Mouse (Mus musculus) hindbrain, embryonic 13.5 days (tissue): ENCODE data around the gene Cirbp. TPM values are rescaled to one million over a fixed set of nuclear protein-coding genes. Genes with fewer than 3 reads are reported as not detected.

Experiments
- ATAC-seq: fragments of 200-750 bp; cut with Nextera tagmentation; 2 replicates; pipeline ENCODE4 v1.8.0; 2017; ENCODE audit warnings: moderate TSS enrichment; ENCODE audit not compliant: low FRiP score
- H3K27ac ChIP-seq: fragments of 300-500 bp; sonication (generic); 2 replicates; pipeline ENCODE4 v1.5.1; 2015; ENCODE audit warnings: inconsistent platforms, mild to moderate bottlenecking, moderate library complexity
- H3K27me3 ChIP-seq: fragments of 300-500 bp; sonication (generic); 2 replicates; pipeline ENCODE4 v1.6.1; 2015; ENCODE audit warnings: mild to moderate bottlenecking, inconsistent platforms
- H3K36me3 ChIP-seq: fragments of 300-500 bp; sonication (generic); 2 replicates; pipeline ENCODE4 v1.6.1; 2015; ENCODE audit warnings: mild to moderate bottlenecking, inconsistent platforms
- H3K4me1 ChIP-seq: fragments of 300-500 bp; sonication (generic); replicated peaks from 2 replicates; pipeline ENCODE4 v1.6.1; 2015; ENCODE audit warnings: inconsistent platforms
- H3K4me2 ChIP-seq: fragments of 300-500 bp; sonication (generic); 2 replicates; pipeline ENCODE4 v1.6.1; 2015; ENCODE audit warnings: inconsistent platforms, mild to moderate bottlenecking, moderate library complexity
- H3K4me3 ChIP-seq: fragments of 300-500 bp; sonication (generic); 2 replicates; pipeline ENCODE4 v1.5.1; 2015; ENCODE audit warnings: mild to moderate bottlenecking, inconsistent platforms
- H3K9ac ChIP-seq: fragments of 300-500 bp; sonication (generic); 2 replicates; pipeline ENCODE4 v1.6.1; 2015; ENCODE audit warnings: mild to moderate bottlenecking, inconsistent platforms
- H3K9me3 ChIP-seq: fragments of 300-500 bp; sonication (generic); 2 replicates; pipeline ENCODE4 v1.6.1; 2016; ENCODE audit warnings: inconsistent platforms
- WGBS: fragments of 180-500 bp; shearing (Covaris S2); methylation state at CpG from one replicate; pipeline ENCODE4 v1.1.7; 2015; 5-methylcytosine and 5-hydroxymethylcytosine counted together
- polyA plus RNA-seq: library from polyadenylated mRNA; unstranded; fragments of >200 nt; fragmentation: Nextera tagmentation; extraction: Ambion mirVana; gene quantifications from 2 replicates; pipeline ENCODE4 v1.2.1, GENCODE M21; 2015

Gene Cirbp
- polyA plus RNA-seq, 1 experiment from 2014 or later = 364 TPM

DNA sequence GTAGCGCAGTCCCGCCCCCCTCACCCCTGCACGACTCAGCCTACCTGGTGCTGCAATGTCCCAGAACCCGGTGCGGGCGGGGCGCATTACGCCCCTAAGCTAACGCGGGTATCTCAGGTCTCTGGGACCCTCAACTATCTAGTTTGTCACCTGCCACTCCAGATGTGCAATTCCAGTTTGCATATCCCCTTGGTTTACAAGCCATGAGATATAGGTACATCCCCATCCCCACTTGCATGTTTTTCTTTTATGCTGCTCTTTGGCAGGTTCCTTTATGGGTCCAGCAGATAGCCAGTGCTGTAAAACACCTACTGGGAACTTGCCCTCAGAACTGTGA, 26.4 kb upstream of the Cirbp start:
- peaks cover 67% of the 10 kb centered on the region for H3K4me1 ChIP-seq
- H3K4me2 ChIP-seq = peak overlapping the region; percentile 93
- H3K9ac ChIP-seq = peak overlapping the region; percentile 97
- H3K4me3 ChIP-seq = peak overlapping the region; percentile 82
- ATAC-seq = peak; percentile 2; the same call in 1 of the 2 replicates
- H3K27ac ChIP-seq = peak overlapping the region; percentile 98
- peaks cover 25% of the 10 kb centered on the region for H3K27me3 ChIP-seq
- peaks cover 33% of the 10 kb centered on the region for H3K36me3 ChIP-seq
- no peaks in the 10 kb centered on the region for H3K9me3 ChIP-seq
- 3% methylated on average over 8 of the region's 10 CpGs for WGBS

DNA sequence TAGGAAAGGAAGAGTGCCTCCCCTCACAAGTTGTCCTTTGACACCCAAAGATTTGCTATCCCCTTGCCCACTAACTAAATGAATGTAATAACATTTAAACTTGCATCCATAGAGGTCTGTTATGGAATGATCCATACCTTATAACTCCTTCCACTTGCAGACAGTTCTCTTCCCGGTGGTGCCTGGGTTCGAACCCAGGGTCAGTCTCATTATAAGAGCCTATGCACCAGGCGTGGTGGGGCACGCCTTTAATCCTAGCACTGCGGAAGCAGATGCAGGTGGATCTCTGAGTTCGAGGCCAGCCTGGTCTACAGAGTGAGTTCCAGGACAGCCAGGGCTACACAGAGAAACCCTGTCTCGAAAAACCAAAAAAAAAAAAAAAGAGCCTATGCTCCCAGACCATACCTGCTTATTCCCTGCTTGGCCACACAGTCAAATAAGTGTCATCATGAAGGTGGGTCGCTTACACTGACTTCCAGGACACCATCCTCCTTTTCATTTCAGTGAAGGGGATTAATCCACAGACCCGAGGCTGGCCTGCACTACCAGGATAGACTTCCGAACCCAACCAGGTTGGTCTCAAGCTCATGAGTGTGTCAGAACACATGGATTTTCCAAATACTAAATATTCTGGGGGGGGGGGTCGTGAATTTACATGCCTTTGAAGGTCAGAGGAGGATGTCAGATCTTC, 25.7 kb upstream of the Cirbp start:
- Histone ChIP-seq H3K27ac (peak overlapping the region; percentile 98), H3K4me3 (peak overlapping the region; percentile 82; the same call in 1 of the 2 replicates), H3K9ac (peak overlapping the region; percentile 63; the same call in 1 of the 2 replicates), H3K9me3 (no peaks in the 10 kb centered on the region), H3K27me3 (peaks cover 19% of the 10 kb centered on the region), H3K36me3 (peaks cover 33% of the 10 kb centered on the region), H3K4me1 (peaks cover 72% of the 10 kb centered on the region), H3K4me2 (peak overlapping the region; percentile 93; the same call in 1 of the 2 replicates)
- no peak for ATAC-seq
- 79% methylated on average over 11 of the region's 11 CpGs for WGBS

DNA sequence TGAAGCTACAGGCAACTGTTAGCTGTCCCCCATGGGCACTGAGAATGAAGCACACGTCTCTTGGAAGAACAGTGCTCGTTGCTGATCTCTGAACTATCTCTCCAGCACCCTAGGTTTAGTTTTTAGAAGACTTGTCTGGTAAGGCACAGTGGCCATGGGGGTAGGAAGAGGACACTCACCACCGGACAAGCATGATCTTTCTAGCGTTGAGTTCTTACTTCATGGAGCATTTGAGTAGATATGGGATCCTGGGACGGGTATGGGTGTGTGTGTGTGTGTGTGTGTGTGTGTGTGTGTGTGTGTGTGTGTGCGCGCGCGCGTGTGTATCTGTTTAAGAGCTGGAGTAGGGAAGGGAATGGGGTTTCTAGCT, 25.1 kb upstream of the Cirbp start, which contains the start of gene Cbarp:
TSS of gene Cbarp (minus strand) at position 170 of the 370 bp plus-strand sequence.
- Histone ChIP-seq H3K4me2 (peak within 1 kb of the TSS; percentile 93), H3K27me3 (peaks cover 14% of the 10 kb centered on the region), H3K9ac (peak within 1 kb of the TSS; percentile 97), H3K27ac (peak within 1 kb of the TSS; percentile 98), H3K9me3 (no peaks in the 10 kb centered on the region), H3K36me3 (peaks cover 32% of the 10 kb centered on the region), H3K4me1 (peaks cover 77% of the 10 kb centered on the region), H3K4me3 (peak within 1 kb of the TSS; percentile 82)
- no peak for ATAC-seq
- WGBS = 69% methylated on average over 10 of the region's 10 CpGs

DNA sequence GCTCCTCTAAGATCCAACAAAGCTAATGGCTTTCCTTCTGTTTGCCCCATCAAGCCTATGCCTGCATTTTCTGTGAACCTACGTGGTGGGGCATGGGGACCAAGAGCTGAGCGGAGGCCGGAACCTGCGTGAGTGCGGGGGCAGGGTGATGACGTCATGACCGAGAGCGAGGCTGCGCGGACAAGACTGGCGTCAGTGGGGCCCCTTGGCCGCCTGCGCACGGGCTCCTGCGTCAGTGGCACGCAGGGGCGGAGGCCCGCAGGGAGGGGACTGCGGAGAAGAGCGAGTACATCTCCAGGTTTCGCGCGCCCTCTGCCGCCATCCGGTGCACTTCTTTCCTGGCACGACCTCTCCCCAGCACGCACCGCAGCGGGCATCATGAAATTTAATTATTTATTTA, 24.5 kb upstream of the Cirbp start:
- peak; percentile 33 for ATAC-seq
- peaks cover 8% of the 10 kb centered on the region for H3K27me3 ChIP-seq

DNA sequence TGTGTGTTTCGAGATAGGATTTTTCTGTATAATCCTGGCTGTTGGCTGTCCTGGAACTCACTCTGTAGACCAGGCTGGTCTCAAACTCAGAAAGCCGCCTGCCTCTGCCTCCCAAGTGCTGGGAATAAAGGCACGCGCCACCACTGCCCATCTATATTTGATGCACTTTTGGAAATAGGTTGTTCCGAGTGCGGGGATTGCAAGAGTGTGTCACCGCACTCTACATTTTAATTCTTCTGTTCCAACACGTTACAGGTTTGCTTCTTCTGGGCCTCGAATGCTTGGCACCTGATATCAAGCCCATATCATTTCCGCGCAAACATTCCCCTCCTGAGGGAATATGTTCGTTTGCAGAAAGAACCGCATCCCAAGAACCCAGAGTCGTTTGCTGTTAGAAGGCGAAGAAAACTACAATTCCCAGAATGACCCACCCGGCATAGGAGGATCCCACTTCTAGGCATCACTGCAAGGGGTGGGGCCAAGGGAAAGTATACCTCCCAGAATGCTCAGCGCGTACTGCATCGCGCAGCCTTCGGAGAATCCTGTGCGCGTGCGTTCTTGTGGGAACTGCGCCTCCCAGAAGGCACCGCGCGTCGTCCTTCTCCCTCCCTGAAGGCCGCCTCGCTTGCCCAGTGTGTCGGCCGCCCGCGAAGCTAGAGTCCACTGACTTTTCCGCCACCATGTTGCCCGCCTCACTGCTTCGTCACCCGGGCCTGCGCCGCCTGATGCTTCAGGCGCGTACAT, 23.8 kb upstream of the Cirbp start:
- peak; percentile 79 for ATAC-seq

More for the DNA sequence above, 24.5 kb upstream of the Cirbp start:
- Histone ChIP-seq H3K4me1 (peaks cover 78% of the 10 kb centered on the region), H3K9ac (peak overlapping the region; percentile 63), H3K4me2 (peak overlapping the region; percentile 83), H3K9me3 (no peaks in the 10 kb centered on the region), H3K4me3 (peak overlapping the region; percentile 81), H3K27ac (peak overlapping the region; percentile 91), H3K36me3 (peaks cover 32% of the 10 kb centered on the region)
- WGBS = under 1% methylated on average over 29 of the region's 29 CpGs

DNA sequence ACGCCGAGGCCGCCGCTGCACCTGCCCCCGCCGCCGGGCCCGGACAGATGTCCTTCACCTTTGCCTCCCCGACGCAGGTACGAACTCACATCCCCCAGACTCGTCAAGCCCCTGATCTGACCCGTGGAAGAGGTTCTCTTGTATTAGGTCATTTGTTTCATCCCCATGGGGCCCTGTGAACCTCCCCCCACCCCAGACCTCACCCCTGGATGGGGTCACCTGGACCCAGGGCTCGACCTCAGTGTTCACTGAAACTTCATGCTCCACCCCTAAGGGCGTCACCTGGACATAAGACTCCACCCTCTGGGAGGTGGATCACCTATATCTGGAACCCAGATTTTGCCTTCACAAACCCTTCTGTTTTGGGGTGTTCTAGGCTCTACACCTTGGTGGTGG, 23.3 kb upstream of the Cirbp start:
- H3K4me2 ChIP-seq = peak overlapping the region; percentile 83
- H3K9ac ChIP-seq = peak overlapping the region; percentile 97
- peak overlapping the region; percentile 91 for H3K27ac ChIP-seq
- peaks cover 78% of the 10 kb centered on the region for H3K4me1 ChIP-seq
- H3K9me3 ChIP-seq = no peaks in the 10 kb centered on the region
- 0% methylated on average over 15 of the region's 15 CpGs for WGBS
- no peaks in the 10 kb centered on the region for H3K27me3 ChIP-seq
- peak; percentile 2 for ATAC-seq
- H3K36me3 ChIP-seq = peaks cover 33% of the 10 kb centered on the region
- H3K4me3 ChIP-seq = peak overlapping the region; percentile 81

More for the DNA sequence above, 23.8 kb upstream of the Cirbp start:
- Histone ChIP-seq H3K36me3 (peaks cover 33% of the 10 kb centered on the region), H3K4me2 (peak overlapping the region; percentile 83), H3K9ac (peak overlapping the region; percentile 97), H3K27me3 (0 out of 2 replicates have a peak, but pooled peaks cover 2% of the 10 kb centered on the region), H3K4me3 (peak overlapping the region; percentile 81), H3K9me3 (no peaks in the 10 kb centered on the region), H3K4me1 (peaks cover 78% of the 10 kb centered on the region), H3K27ac (peak overlapping the region; percentile 91)
- 1% methylated on average over 42 of the region's 43 CpGs for WGBS

DNA sequence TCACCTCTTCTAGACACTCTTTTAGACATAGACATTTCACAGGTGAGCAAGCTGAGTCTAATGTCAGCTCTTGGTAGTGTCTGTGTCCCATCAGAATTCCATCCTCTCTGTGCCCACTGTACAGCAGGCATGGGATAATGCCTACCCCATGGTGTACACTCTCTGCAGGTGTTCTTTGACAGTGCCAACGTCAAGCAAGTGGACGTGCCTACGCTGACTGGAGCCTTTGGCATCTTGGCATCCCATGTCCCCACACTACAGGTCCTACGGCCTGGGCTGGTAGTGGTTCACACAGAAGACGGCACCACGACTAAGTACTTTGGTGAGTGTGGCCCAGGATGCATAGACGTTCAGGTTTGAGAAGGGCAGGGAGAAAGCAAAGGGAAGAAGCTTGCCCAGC, 22.1 kb upstream of the Cirbp start:
- no peak for ATAC-seq
- no peak overlapping the region for H3K27ac ChIP-seq
- no peak overlapping the region for H3K9ac ChIP-seq
- H3K27me3 ChIP-seq = no peaks in the 10 kb centered on the region
- WGBS = 94% methylated on average over 7 of the region's 7 CpGs
- H3K4me1 ChIP-seq = peaks cover 75% of the 10 kb centered on the region
- no peaks in the 10 kb centered on the region for H3K9me3 ChIP-seq
- H3K4me3 ChIP-seq = 0 out of 2 replicates have a peak overlapping the region, but pooled peaks have one; percentile 81
- H3K36me3 ChIP-seq = peaks cover 33% of the 10 kb centered on the region
- 0 out of 2 replicates have a peak overlapping the region, but pooled peaks have one; percentile 83 for H3K4me2 ChIP-seq

DNA sequence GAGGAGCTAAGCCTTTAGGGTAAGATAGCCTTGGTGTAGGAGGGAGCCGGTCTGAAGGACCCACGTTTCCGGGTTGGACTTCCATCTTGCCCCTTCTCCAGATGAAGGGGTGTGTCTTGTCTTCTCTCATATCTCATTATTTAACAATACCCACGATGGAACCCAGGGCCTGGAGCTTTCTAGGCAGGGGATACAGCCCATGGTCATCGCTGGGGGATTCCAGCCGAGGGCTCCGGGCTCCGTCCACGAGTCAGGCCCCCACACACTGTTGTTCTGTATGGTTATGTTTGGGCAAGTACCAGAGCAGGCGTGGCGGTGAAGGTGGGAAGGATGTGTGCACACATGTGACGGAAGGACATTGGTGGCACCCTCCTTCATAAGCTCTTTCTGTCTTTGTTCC, 21.6 kb upstream of the Cirbp start:
- Histone ChIP-seq H3K27me3 (no peaks in the 10 kb centered on the region), H3K4me3 (no peak overlapping the region), H3K36me3 (peaks cover 33% of the 10 kb centered on the region), H3K27ac (no peak overlapping the region), H3K9me3 (no peaks in the 10 kb centered on the region), H3K9ac (no peak overlapping the region), H3K4me2 (no peak overlapping the region), H3K4me1 (peaks cover 75% of the 10 kb centered on the region)
- WGBS = 97% methylated on average over 12 of the region's 12 CpGs
- no peak for ATAC-seq

DNA sequence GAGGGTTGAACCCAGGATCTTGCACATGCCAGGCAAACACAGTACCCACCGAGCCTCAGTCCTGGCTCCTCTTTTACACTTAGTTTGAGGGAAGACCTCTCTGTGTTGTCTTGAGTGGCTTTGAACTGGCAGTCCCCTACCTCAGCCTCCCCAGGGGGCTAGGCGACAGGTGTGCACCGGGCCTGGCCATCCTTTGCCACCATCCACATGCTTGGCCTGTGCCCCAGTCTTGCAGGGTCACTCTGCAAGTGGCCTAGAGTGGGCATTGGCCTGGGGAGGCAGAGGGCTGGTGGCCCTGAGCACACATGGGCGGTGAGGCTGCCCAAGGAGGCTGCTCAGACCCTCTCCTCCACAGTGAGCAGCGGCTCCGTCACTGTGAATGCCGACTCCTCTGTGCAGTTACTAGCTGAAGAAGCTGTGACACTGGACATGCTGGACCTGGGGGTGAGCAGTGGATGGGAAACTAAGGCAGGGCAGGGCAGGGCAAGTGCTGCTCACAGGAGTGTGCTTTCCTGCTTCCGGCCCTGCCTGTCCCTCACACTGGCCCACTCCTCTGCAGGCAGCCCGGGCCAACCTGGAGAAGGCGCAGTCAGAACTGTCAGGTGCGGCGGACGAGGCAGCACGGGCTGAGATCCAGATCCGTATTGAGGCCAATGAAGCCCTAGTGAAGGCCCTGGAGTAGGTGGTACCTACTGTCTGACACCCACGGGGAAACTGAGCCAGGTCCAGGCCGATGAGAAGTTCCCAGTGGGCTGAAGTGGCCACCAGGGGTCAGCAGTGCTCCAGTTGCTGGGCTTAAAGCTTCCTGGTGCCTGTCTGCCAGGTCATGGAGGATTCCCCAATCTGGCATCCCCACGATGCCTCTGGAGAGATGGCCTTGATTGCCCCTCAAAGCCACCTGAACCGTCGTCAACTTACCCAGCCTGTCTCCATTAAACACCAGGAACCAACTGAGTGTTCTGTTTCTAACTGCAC, 20.6 kb upstream of the Cirbp start:
- Histone ChIP-seq H3K36me3 (peaks cover 33% of the 10 kb centered on the region), H3K9me3 (no peaks in the 10 kb centered on the region), H3K27me3 (no peaks in the 10 kb centered on the region), H3K4me3 (peak overlapping the region; percentile 7; the same call in 1 of the 2 replicates), H3K4me2 (0 out of 2 replicates have a peak overlapping the region, but pooled peaks have one; percentile 4), H3K4me1 (peaks cover 68% of the 10 kb centered on the region), H3K9ac (peak overlapping the region; percentile 99), H3K27ac (peak overlapping the region; percentile 100)
- no peak for ATAC-seq
- WGBS = 74% methylated on average over 20 of the region's 20 CpGs

DNA sequence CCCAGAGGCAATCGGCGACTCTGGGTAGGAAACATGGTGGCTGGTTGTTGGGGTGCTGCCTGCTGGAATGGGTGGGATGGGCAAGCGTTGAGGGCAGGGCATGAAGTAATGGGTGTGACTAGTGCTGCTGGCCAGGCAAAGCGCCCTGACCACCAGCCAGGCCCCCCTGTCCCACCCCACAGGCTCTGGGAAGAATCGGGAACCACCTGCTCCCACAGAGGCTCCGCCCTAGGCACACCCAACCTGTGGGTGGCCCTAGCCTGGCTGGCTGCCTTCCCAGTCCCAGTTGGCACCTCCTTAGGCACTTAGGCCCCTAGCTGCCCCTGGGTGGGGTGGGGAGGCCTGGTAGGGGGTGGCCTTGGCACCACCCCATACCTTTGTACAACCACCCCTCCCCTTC, 19.9 kb upstream of the Cirbp start:
- Histone ChIP-seq H3K4me3 (peak overlapping the region; percentile 7; the same call in 1 of the 2 replicates), H3K36me3 (peaks cover 33% of the 10 kb centered on the region), H3K27ac (peak overlapping the region; percentile 100), H3K9ac (peak overlapping the region; percentile 99; the same call in 1 of the 2 replicates), H3K4me1 (peaks cover 63% of the 10 kb centered on the region), H3K9me3 (no peaks in the 10 kb centered on the region), H3K4me2 (no peak overlapping the region), H3K27me3 (no peaks in the 10 kb centered on the region)
- no peak for ATAC-seq
- WGBS = 84% methylated on average over 6 of the region's 6 CpGs

DNA sequence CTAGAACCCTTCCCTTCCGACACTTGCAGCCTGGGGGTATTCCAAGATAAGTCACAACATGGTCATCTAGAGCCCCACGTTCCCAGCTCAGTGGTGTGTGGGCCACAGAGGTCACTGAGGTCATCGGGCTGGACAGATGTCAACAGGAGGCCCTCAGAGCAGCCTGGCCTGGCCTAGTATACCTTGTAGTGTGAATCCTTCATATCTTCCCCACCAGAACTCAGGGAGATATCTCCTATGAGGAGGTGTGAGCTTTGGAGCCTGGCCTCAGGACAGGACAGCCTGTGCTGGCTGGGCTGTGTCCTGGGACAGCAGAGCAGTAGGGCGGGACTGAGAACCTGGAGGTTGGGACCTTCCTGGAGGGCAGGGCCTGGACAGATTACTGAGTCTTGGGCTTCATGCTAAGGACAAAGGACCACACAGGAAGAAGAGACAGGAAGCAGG, 19.2 kb upstream of the Cirbp start:
- H3K36me3 ChIP-seq = peaks cover 38% of the 10 kb centered on the region
- WGBS = 73% methylated on average over 4 of the region's 4 CpGs
- peak overlapping the region; percentile 97; the same call in 1 of the 2 replicates for H3K4me3 ChIP-seq
- H3K27me3 ChIP-seq = no peaks in the 10 kb centered on the region
- peaks cover 58% of the 10 kb centered on the region for H3K4me1 ChIP-seq
- ATAC-seq = no peak
- H3K9ac ChIP-seq = peak overlapping the region; percentile 99
- H3K4me2 ChIP-seq = no peak overlapping the region
- peak overlapping the region; percentile 100 for H3K27ac ChIP-seq
- no peaks in the 10 kb centered on the region for H3K9me3 ChIP-seq
